Mouse (Mus musculus): ENCODE results near the gene Zfp449. TPM values are rescaled to one million over a fixed set of nuclear protein-coding genes. Genes with fewer than 3 reads are reported as not detected.

The Zfp449 gene
- polyA plus RNA-seq, 1 experiment = 0.86 TPM

DNA sequence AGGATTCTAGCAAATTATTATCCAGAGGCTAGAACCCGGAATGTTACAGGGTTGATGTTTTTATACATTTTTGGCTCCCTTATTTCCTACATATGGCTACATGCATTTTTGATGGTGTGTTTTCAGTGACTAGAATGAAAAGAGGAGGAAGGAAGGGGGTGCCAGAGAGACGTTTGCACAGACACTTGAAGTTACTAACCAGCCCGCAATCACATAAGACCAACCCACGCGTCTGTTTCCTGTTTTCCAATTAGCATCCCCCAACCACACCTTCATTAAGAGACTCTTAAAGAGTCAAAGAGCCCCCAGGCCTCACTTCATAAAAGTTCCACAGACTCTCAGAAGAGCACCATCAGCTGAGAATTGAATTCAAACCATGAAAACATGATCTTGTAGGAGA lies 59.9 kb downstream of the Zfp449 start:
- Histone ChIP-seq H3K36me3 (ENCODE audit: control insufficient read depth, insufficient read depth, low read length) (no peaks in the 10 kb centered on the region), H3K4me1 (ENCODE audit: control insufficient read depth, insufficient read depth, low read length) (no peaks in the 10 kb centered on the region), H3K27me3 (replicated peaks; ENCODE audit: control insufficient read depth, insufficient read depth, low read length) (no peaks in the 10 kb centered on the region), H3K4me3 (ENCODE audit: insufficient read depth, low read depth, low read length) (no peak overlapping the region), H3K27ac (ENCODE audit: insufficient read depth, low read depth, low read length) (no peak overlapping the region)
- no peak for DNase-seq
- WGBS = 34% methylated on average over 5 of the region's 5 CpGs
- TF ChIP-seq CTCF (conservative IDR thresholded peaks at IDR 0.05; ENCODE audit: insufficient read depth, insufficient read length, low read depth, low read length) (no peak), POLR2A (IDR thresholded peaks at IDR 0.05; ENCODE audit: low read depth, low read length) (no peak)

Other genes starting within 250 kb of the Zfp449 start
- gene 3830403N18Rik, start 209.8 kb upstream of the Zfp449 start, polyA plus RNA-seq (2012; rRNA removed) = not detected in 2 replicates
- gene Gm773, start 133.5 kb upstream of the Zfp449 start, polyA plus RNA-seq (2012; rRNA removed) = 0.11 TPM in 1 of 2 replicates, not detected in the other
- 1.0 and 1.8 TPM in 2 replicates for gene Smim10l2a, start 28.2 kb downstream of the Zfp449 start, polyA plus RNA-seq (2012; rRNA removed)
- gene Gm2174, start 101.6 kb downstream of the Zfp449 start, polyA plus RNA-seq (2012; rRNA removed) = not detected in 2 replicates
- 8.6 and 9.6 TPM in 2 replicates for gene Ints6l, start 108.5 kb downstream of the Zfp449 start, polyA plus RNA-seq (2012; rRNA removed)
- gene Gm10477, start 178.3 kb downstream of the Zfp449 start, polyA plus RNA-seq (2012; rRNA removed) = not detected in 2 replicates
- not detected in 2 replicates for gene Gm648, start 203.2 kb downstream of the Zfp449 start, polyA plus RNA-seq (2012; rRNA removed)